Mouse (Mus musculus) adrenal gland, adult 10 weeks (tissue): ENCODE data around the gene Gm3173. TPM values are rescaled to one million over a fixed set of nuclear protein-coding genes. Genes with fewer than 3 reads are reported as not detected.

Experiments used
- polyA plus RNA-seq: library from polyadenylated mRNA; stranded (reverse); fragments of 350-450 nt; fragmentation: Illumina TruSeq; extraction: RNeasy Lipid Tissue Mini Kit (QIAGEN cat#74804); gene quantifications from one replicate; pipeline ENCODE4 v1.2.3, GENCODE M21; 2014; ENCODE audit warnings: low read depth, low replicate concordance

Gene Gm3173
- not detected for polyA plus RNA-seq

DNA sequence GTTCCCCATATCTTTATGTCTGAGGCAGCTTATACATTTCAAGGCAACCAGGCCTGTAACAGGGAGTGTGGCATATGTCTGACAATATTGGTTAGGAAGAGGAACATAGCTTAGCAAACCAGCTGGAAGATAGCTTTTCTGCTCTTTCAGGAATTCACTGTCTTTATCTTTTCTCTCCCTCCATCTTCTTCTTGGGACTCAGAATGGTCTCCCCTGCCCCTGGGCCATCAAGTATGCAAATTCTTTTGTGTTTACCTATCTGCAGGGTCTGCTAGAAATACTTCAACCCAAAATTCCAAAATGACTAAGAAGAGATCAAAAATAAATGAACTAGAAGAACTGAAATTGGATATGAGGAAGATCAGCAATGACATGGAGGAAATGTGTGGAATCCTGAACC is at the start of gene Gm3173:
Gene Gm3173, plus strand, starts transcription at position 301 of the 400 bp plus-strand sequence.

DNA sequence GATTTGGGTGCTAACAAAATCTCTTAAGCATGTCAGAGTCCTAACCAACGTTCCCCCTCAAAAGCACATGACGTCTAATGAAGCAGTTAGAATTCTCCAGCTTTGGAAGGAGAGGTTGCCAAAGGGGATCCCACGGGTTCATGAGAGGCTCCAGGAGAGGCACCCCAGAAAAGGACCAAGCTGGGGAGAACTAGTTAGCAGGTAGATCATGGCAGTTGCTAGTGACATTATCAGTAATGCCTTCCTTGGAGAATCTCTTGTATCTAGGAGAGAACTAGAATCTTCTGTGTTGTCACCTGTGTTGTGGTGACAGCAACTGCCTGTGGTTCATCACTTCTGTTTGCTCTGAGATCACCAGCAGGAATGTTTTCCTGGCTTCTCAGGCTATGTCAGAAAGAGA is 33.6 kb upstream of the Gm3173 start, which contains the start of gene Gm3159:
Gene Gm3159, plus strand, starts transcription at position 301 of the 400 bp plus-strand sequence.

DNA sequence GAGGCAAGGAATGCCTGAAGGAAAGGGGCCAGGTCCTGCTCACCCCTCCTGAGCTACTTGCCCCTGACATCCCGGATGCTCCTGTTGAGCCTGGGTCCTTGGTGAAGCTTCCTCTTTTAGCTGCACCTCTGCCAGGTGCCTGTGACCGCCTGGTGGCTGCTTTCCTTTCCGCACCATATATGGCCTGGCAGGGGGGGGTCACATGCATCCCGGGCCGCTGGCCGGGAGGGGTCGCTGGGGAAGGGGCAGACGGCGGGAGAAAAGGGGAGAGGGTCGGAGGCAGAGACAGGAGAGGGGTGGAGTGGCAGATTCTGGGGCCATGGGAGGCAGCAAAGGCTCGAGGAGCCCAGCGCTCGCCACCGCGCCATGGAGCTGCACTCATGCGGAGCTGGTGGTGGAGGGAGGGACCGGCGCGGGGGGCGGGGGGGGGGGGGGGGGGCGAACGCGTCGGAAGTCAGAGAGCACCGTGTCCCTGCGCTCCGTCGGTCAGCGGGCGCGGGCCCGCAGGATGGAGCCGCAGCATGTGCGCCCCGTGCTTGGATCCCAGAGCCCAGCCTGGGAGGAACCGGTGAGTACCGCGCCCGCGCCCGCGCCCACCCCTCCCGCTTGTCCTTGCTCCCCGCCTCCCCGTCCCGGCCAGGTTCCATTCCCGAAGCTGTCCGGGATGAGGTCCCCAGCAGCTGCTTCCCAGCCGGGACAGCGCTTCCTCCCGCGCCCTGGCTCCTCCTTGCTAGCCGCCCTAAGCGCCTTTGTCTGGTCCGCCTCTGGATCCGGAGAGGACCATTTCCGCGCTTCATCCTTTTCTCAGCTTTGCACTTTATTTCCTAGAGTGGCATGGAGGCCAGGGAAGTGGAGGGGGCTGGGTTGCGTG is 15.6 kb upstream of the Gm3173 start, which contains the start of gene Gm3164:
Gene Gm3164, plus strand, starts transcription at position 484 of the 871 bp plus-strand sequence.

DNA sequence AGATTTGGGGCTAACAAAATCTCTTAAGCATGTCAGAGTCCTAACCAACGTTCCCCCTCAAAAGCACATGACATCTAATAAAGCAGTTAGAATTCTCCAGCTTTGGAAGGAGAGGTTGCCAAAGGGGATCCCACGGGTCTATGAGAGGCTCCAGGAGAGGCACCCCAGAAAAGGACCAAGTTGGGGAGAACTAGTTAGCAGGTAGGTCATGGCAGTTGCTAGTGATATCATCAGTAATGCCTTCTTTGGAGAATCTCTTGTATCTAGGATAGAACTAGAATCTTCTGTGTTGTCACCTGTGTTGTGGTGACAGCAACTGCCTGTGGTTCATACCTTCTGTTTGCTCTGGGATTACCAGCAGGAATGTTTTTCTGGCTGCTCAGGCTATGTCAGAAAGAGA is 50.7 kb downstream of the Gm3173 start, which contains the start of gene Gm3182:
Gene Gm3182, plus strand, starts transcription at position 301 of the 400 bp plus-strand sequence.

DNA sequence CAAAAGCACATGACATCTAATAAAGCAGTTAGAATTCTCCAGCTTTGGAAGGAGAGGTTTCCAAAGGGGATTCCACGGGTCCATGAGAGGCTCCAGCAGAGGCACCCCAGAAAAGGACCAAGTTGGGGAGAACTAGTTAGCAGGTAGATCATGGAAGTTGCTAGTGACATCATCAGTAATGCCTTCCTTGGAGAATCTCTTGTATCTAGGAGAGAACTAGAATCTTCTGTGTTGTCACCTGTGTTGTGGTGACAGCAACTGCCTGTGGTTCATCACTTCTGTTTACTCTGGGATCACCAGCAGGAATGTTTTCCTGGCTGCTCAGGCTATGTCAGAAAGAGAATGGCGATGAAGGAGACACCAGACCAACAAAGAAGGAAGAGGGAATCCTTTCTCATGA is 124.3 kb downstream of the Gm3173 start, which contains the start of gene Gm3047:
Gene Gm3047, plus strand, starts transcription at position 301 of the 400 bp plus-strand sequence.

Other genes starting within 250 kb of the Gm3173 start
- gene Gm2974, start 248.4 kb upstream of the Gm3173 start, polyA plus RNA-seq = not detected
- not detected for gene Gm3138, start 181.4 kb upstream of the Gm3173 start, polyA plus RNA-seq
- not detected for gene Gm3149, start 113.7 kb upstream of the Gm3173 start, polyA plus RNA-seq
- not detected for gene 2610042L04Rik, start 96.2 kb upstream of the Gm3173 start, polyA plus RNA-seq
- not detected for gene Gm3159, start 33.5 kb upstream of the Gm3173 start, polyA plus RNA-seq
- gene Gm3164, start 15.5 kb upstream of the Gm3173 start, polyA plus RNA-seq = not detected
- gene Gm3182, start 50.8 kb downstream of the Gm3173 start, polyA plus RNA-seq = not detected
- not detected for gene Gm3047, start 124.4 kb downstream of the Gm3173 start, polyA plus RNA-seq
- gene Gm8159, start 201.4 kb downstream of the Gm3173 start, polyA plus RNA-seq = not detected
- gene Gm3239, start 233.2 kb downstream of the Gm3173 start, polyA plus RNA-seq = not detected